Mouse (Mus musculus) thymus, adult 2 months (tissue): ENCODE results near the gene Mgst2.

Experiments
- CTCF ChIP-seq: fragments of 200-500 bp; IDR thresholded peaks from 2 replicates; pipeline ENCODE4 v1.5.1; 2012; ENCODE audit warnings: mild to moderate bottlenecking, control low read depth, low read length, moderate library complexity, borderline replicate concordance; ENCODE audit not compliant: control insufficient read depth, poor library complexity, insufficient read depth; ENCODE audit errors: extremely low read depth
- POLR2A ChIP-seq: fragments of 200-500 bp; IDR thresholded peaks from 2 replicates; pipeline ENCODE4 v1.6.1; 2012; ENCODE audit warnings: mild to moderate bottlenecking, low read length, control low read depth, moderate library complexity; ENCODE audit not compliant: control insufficient read depth, poor library complexity, insufficient read depth; ENCODE audit errors: extremely low read depth

DNA sequence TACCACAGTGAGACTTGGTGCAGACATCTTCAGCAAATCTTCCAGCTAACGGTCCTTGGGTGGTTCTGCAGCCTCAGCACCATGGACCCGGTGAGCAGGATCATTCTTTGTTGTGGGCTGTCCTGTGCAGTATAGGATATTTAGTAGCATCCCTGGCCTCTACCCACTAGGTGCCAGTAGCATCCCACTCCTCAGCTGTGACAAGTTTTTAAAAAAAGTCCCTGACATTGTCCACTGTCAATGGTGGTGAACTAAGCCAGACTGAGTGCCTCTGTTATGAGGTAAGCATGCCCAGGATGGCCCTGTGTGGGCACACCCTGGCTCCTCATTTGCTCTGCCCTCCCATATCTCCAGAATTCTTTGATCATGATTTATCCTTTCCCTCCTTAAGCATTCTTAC is 9.0 kb upstream of the Mgst2 start:
- TF ChIP-seq POLR2A = no peak
- TF ChIP-seq CTCF = no peak
